Mouse (Mus musculus) splenic B cell, adult 2 months (primary cell): Measurements from ENCODE around the gene Tmem97.

Experiments used
- DNase-seq: peaks from one replicate; pipeline ENCODE4 v3.0.0-alpha.2; 2011; ENCODE audit warnings: low read depth, low spot score
- H3K27me3 ChIP-seq: 2 replicates; pipeline ENCODE4 v1.6.1; 2012; ENCODE audit warnings: mild to moderate bottlenecking, low read length, moderate library complexity, mixed read lengths; ENCODE audit not compliant: control insufficient read depth, poor library complexity, insufficient read depth, severe bottlenecking
- H3K36me3 ChIP-seq: 2 replicates; pipeline ENCODE4 v1.6.1; 2012; ENCODE audit warnings: mild to moderate bottlenecking, low read length, moderate library complexity, mixed read lengths; ENCODE audit not compliant: control insufficient read depth, poor library complexity, insufficient read depth, severe bottlenecking

Gene Tmem97

DNA sequence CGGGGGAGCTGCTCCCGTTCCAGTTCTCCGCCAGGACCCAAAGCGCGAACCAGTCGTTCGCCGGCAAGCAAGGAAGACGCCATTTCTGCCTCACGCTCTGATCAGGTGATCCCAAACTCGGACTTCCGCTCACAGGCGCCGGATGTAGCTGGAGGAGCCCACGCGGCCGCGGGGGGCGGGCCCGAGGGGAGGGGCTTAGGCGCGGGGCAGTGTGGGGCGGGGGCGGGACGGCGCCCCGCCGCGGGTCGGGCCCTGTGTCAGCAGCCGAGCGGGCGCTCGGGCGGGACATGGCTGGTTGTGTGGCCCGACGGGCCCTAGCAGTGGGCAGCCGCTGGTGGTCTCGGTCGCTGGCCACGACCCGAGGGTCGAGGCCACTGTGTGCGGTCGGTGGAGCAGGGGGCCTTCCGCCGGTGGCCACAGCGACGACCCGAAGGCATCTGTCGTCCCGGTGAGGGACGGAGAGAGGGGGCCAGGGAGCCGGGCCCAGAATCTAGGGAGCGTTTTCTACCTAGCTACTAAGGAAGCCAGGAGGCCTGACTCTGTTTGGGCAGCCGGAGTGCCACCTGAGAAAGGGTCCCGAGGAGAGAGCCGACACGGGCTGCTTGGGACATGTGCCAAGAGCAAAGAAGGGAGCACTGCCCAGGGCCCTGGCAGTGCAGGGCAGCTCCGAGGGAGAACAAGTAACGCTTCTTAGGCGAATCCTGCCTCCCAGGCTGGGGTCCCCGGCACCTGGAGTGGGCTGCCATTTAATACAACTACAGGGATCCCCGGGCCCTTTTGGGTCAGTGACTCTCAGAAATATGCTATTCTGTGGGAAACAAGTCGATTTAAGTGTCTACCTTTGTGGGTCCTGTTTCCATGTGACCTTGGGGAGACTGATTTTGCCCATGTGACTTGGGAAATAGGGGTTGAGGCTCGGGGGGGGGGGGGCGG lies 38.3 kb downstream of the Tmem97 start, which contains the start of the genes Tmem199 and Poldip2:
Tmem199 (minus strand) TSS at position 148 of the 933 bp plus-strand sequence.
Poldip2 (plus strand) TSS at position 169 of the 933 bp plus-strand sequence.
- peak; percentile 95 for DNase-seq
- peaks cover 5% of the 10 kb centered on the region for H3K36me3 ChIP-seq
- no peaks in the 10 kb centered on the region for H3K27me3 ChIP-seq

DNA sequence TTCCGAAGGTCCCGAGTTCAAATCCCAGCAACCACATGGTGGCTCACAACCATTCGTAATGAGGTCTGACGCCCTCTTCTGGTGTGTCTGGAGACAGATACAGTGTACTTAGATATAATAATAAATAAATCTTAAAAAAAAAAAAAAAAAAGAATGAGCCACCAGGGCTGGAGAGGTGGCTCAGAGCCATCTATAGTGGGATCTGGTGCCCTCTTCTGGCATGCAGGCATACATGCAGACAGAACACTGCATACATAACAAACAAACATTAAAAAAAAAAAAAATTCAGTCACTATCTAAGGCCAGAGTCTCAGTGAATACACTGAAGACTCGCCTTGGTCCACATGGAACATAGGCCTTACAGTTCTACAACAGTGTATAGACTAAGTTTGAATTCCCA lies 41.4 kb downstream of the Tmem97 start:
- peak; percentile 65 for DNase-seq
- no peaks in the 10 kb centered on the region for H3K27me3 ChIP-seq
- peaks cover 7% of the 10 kb centered on the region for H3K36me3 ChIP-seq

DNA sequence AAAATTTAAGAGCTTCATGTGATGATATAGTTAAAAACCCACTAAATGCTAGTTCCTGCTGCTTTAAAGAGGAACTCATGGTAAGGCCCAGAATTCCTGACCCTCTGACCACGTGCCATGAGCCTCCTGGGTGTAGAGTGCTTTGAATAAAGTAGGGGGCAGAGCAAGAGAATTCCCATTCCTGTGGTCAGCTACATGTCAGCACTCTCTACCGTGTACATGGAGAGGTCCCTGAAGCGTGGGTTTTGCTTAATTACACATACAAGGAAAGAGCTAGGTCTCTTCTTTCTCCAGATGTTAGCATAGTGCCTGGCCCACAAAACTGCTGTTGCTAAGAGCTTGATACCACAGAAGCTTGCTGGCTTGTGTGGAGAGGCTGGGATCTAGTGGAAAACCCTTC lies 45.1 kb downstream of the Tmem97 start:
- H3K36me3 ChIP-seq, result peaks cover 7% of the 10 kb centered on the region
- DNase-seq, result no peak
- H3K27me3 ChIP-seq, result no peaks in the 10 kb centered on the region

DNA sequence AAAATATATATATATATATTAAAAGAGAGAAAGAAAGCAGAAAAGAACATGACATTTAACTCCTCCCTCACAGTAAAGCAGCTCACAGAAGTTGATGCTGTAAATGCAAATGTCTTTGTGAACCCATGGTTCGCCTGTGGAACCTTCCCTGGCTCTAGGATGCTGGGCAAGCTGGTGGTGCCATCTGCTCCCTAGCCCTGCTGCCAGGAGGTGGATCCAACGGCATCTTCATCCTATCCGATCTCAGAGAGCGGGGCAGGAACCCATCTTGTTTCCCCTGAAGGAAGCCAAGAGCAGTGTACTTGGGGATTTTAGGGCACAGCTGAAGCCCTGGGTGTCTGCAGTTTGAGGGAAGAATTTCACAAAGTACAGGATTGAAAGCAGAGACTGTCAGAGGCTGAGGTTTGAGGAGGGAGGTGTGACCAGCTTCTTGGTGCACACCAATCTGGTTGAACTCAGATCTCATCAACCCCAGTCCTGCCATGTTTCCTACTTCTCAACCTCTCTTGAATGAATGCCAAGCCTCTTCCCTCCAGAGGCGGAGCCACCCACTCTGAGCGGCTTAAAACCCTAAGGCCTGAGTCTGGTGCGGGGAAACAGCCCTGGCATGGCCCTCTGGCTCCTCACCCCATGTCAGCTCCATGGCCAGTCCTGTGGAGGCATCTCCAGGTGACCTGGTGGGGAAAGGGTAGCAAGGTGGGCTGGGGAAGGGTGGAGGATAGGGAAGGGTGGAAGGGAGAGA lies 47.5 kb downstream of the Tmem97 start, which contains the start of gene Sebox:
Sebox (plus strand) TSS at position 539 of the 742 bp plus-strand sequence.
- Histone ChIP-seq H3K27me3 (no peaks in the 10 kb centered on the region), H3K36me3 (peaks cover 7% of the 10 kb centered on the region)
- no peak for DNase-seq

DNA sequence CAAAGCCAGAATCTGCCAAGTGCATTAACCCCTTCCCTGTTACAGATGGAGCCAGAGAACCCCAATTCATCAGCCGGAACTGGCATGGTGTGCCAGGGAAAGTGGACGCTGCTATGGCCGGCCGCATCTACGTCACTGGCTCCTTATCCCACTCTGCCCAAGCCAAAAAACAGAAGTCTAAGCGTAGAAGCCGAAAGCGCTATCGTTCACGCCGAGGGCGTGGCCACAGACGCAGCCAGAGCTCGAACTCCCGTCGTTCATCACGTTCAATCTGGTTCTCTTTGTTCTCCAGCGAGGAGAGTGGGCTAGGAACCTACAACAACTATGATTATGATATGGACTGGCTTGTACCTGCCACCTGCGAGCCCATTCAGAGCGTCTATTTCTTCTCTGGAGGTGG lies 49.0 kb downstream of the Tmem97 start:
- no peak for DNase-seq
- Histone ChIP-seq H3K36me3 (no peaks in the 10 kb centered on the region; the same call in 1 of the 2 replicates), H3K27me3 (no peaks in the 10 kb centered on the region)

DNA sequence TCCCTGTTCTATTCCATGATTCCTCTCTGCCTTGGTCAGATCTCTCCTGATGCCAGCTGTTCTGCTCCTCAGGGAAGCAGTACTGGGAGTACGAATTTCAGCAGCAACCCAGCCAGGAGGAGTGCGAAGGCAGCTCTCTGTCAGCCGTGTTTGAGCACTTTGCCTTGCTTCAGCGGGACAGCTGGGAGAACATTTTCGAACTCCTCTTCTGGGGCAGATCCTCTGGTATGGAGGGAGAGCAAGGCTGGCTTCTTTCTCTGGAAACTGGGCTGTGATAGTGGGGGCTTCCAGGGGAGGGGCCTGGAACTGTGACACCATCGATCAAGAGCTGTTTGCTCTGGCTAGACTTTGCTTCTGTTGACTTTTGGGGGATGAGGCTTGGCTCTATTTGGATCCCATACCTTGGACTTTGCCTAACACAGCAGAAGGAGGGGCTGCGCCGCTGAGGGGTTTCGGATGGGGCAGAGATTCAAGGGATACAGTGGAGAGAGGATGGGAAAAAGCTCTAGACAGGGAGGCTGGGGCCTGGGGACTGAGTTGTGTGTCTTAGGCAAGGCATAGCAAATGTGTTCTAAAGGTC lies 49.9 kb downstream of the Tmem97 start:
- no peaks in the 10 kb centered on the region for H3K36me3 ChIP-seq
- H3K27me3 ChIP-seq, result no peaks in the 10 kb centered on the region

DNA sequence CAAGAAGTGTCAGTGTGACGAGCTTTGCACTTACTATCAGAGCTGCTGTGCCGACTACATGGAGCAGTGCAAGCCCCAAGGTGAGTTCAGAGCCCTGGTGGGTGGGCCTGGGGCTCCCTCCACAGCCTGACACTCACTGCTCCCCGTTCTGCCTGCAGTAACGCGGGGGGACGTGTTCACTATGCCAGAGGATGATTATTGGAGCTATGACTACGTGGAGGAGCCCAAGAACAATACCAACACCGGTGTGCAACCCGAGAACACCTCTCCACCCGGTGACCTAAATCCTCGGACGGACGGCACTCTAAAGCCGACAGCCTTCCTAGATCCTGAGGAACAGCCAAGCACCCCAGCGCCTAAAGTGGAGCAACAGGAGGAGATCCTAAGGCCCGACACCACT lies 51.0 kb downstream of the Tmem97 start:
- no peaks in the 10 kb centered on the region for H3K36me3 ChIP-seq
- DNase-seq, result no peak
- no peaks in the 10 kb centered on the region for H3K27me3 ChIP-seq

More for the DNA sequence above, 49.9 kb downstream of the Tmem97 start:
- DNase-seq, result no peak

DNA sequence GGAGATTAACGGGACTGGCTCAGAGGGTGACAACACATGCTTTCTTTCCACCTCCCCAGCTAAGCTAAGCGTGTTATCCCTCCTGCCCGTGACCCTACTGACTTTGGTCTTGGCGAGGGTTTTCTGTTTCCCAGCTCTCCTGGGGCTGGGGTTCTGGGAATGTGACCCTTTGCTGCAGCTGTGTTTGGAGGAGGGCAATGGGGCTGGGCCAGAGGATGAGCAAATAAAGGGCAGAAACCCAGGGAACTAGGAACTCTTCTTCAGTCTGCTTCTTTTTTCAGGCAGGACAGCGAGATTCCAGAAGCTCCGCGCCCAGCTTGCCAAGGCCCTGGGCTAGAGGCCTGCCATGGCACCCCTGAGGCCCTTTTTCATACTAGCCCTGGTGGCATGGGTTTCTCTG lies 51.6 kb downstream of the Tmem97 start, which contains the start of gene Vtn:
Vtn (plus strand) TSS at position 88 of the 400 bp plus-strand sequence.
- DNase-seq, result no peak
- Histone ChIP-seq H3K36me3 (no peaks in the 10 kb centered on the region), H3K27me3 (no peaks in the 10 kb centered on the region)

- no peaks in the 10 kb centered on the region for H3K36me3 ChIP-seq
- H3K27me3 ChIP-seq, result no peaks in the 10 kb centered on the region
- DNase-seq, result peak; percentile 97
These were observed 52.7 kb downstream of the Tmem97 start, which contains the start of gene Sarm1 for GRCm38 (mm10) chr11:78497544-78498522. TSS of gene Sarm1 (minus strand) at chr11:78497754.

- peak; percentile 30 for DNase-seq
- no peaks in the 10 kb centered on the region for H3K27me3 ChIP-seq
- no peaks in the 10 kb centered on the region for H3K36me3 ChIP-seq
These were observed 53.5 kb downstream of the Tmem97 start for GRCm38 (mm10) chr11:78497071-78497541.

DNA sequence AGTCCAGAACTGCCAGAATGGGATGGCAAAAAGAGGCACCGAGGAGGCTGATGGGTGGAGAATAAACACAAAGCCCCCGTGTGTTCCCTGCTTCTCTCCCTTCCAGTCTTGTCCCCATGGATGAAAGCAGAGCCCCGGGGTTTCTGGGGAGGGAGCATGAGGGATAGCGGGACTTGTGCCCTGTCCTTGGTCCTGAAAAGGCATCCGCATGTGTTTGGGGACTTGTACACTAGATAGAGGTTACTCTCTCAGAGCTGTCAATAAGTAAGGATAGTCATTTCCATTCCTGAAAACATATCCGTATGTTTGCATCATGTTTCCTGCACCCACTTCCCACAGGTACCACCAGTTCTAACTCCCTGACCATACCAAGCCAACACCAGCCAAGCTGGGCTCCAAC lies 54.7 kb downstream of the Tmem97 start:
- no peaks in the 10 kb centered on the region for H3K27me3 ChIP-seq
- DNase-seq, result peak; percentile 50
- H3K36me3 ChIP-seq, result no peaks in the 10 kb centered on the region
